ENCODE assay signal across 16 mouse cellular contexts in genomic region chr10:80429800-80430199, GRCm38 (mm10). TPM values are rescaled to one million over a fixed set of nuclear protein-coding genes. Genes with fewer than 3 reads are reported as not detected.
DNase-seq lines count a peak whose midpoint lies in the region; ATAC-seq and TF ChIP-seq lines count a peak whose summit lies in the region.
"Had no signal": no experiment of that assay in that cellular context is flagged by ENCODE, and none has a peak within 500 bp of the region (broad histone marks: within the 10 kb centered on the region; RNA-seq: fewer than 3 reads in every experiment).

No protein-coding gene starts in this region.

- 68% methylated on average over 8 of the region's 8 CpGs for WGBS in kidney, embryonic 16.5 days
- 91% methylated on average over 8 of the region's 8 CpGs for WGBS in liver, embryonic 13.5 days (ENCODE audit: insufficient replicate concordance)

- no peak overlapping the region for H3K27ac ChIP-seq in kidney, embryonic 16.5 days (ENCODE audit: low read length)
- peak overlapping the region; percentile 29; the same call in 1 of the 2 replicates for H3K27ac ChIP-seq in liver, embryonic 13.5 days
- no peak overlapping the region for H3K27ac ChIP-seq in gastrocnemius, adult 2 months
- H3K27ac ChIP-seq: hindbrain, embryonic 12.5 days; kidney, postnatal 0 days; midbrain, embryonic 12.5 days; stomach, postnatal 0 days had no signal

- peaks cover 6% of the 10 kb centered on the region; the same call in 1 of the 2 replicates for H3K9me3 ChIP-seq in kidney, embryonic 16.5 days (ENCODE audit: low read length)
- no peaks in the 10 kb centered on the region for H3K9me3 ChIP-seq in E14TG2a.4 (ENCODE audit: low read length)
- H3K9me3 ChIP-seq in liver, embryonic 13.5 days (replicated peaks): peaks cover 6% of the 10 kb centered on the region; the same call in 1 of the 2 replicates
- H3K9me3 ChIP-seq: hindbrain, embryonic 12.5 days had no signal

- H3K4me3 ChIP-seq in kidney, embryonic 16.5 days (ENCODE audit: low read length): no peak overlapping the region
- peak overlapping the region; percentile 6 for H3K4me3 ChIP-seq in E14TG2a.4 (replicated peaks; ENCODE audit: low read length)
- H3K4me3 ChIP-seq in liver, embryonic 13.5 days (replicated peaks): no peak overlapping the region
- H3K4me3 ChIP-seq in gastrocnemius, adult 2 months: no peak overlapping the region
- H3K4me3 ChIP-seq: hindbrain, embryonic 12.5 days had no signal

- TF ChIP-seq CTCF in E14TG2a.4 (conservative IDR thresholded peaks at IDR 0.05; ENCODE audit: low read length): no peak
- no peak for TF ChIP-seq CTCF in gastrocnemius, adult 2 months (IDR thresholded peaks at IDR 0.05)

- H3K4me1 ChIP-seq in kidney, embryonic 16.5 days (ENCODE audit: insufficient read depth, low read length): peaks cover 25% of the 10 kb centered on the region
- H3K4me1 ChIP-seq in E14TG2a.4 (replicated peaks; ENCODE audit: low read depth, low read length): peaks cover 64% of the 10 kb centered on the region
- H3K4me1 ChIP-seq in liver, embryonic 13.5 days (replicated peaks): peaks cover 47% of the 10 kb centered on the region

- peak overlapping the region; percentile 29; the same call in 1 of the 2 replicates for H3K9ac ChIP-seq in kidney, embryonic 16.5 days (replicated peaks; ENCODE audit: low read length)
- H3K9ac ChIP-seq in liver, embryonic 13.5 days: 0 out of 2 replicates have a peak overlapping the region, but pooled peaks have one; percentile 26
- H3K9ac ChIP-seq: hindbrain, embryonic 12.5 days; midbrain, embryonic 12.5 days had no signal

- H3K36me3 ChIP-seq in kidney, embryonic 16.5 days (ENCODE audit: insufficient read depth, low read length): peaks cover 53% of the 10 kb centered on the region
- H3K36me3 ChIP-seq in E14TG2a.4 (ENCODE audit: insufficient read depth, low read length): peaks cover 66% of the 10 kb centered on the region
- peaks cover 65% of the 10 kb centered on the region for H3K36me3 ChIP-seq in liver, embryonic 13.5 days

- DNase-seq in kidney, postnatal 10 days: no peak
- peak; percentile 52 to 63 for DNase-seq in B cell, adult 2 months
- no peak for DNase-seq in liver, embryonic 13.5 days
- DNase-seq in gastrocnemius, postnatal 25 days: no peak
- DNase-seq in embryo, embryonic 10.5 days (ENCODE audit: low spot score): no peak
- no peak for DNase-seq in gastrocnemius, adult 2 months
- DNase-seq: gastrocnemius, postnatal 36 days; lung, postnatal 14 days; thymus, postnatal 25 days had no signal

- no peaks in the 10 kb centered on the region for H3K27me3 ChIP-seq in kidney, embryonic 16.5 days (ENCODE audit: insufficient read depth, low read length)
- no peaks in the 10 kb centered on the region for H3K27me3 ChIP-seq in E14TG2a.4 (ENCODE audit: insufficient read depth, low read length)
- H3K27me3 ChIP-seq in liver, embryonic 13.5 days: no peaks in the 10 kb centered on the region
- H3K27me3 ChIP-seq: hindbrain, embryonic 12.5 days; midbrain, embryonic 12.5 days had no signal

- intact Hi-C loops in gastrocnemius, adult 2 months (cut with DNase I): loop anchor here (10.0 kb wide), 1 partner anchor 835 kb away; the partner anchor contains the start of genes Apba3 and Mrpl54

- ATAC-seq in kidney, embryonic 16.5 days (ENCODE audit: low FRiP score, low TSS enrichment): no peak
- no peak for ATAC-seq in liver, embryonic 13.5 days (ENCODE audit: low read depth)
- ATAC-seq: intestine, embryonic 16.5 days had no signal

- no peak overlapping the region for H3K4me2 ChIP-seq in kidney, embryonic 16.5 days (replicated peaks; ENCODE audit: low read depth, low read length)
- H3K4me2 ChIP-seq in liver, embryonic 13.5 days: no peak overlapping the region
- H3K4me2 ChIP-seq: hindbrain, embryonic 12.5 days; midbrain, embryonic 12.5 days had no signal

RNA-seq across cellular contexts. Expression of gene Tcf3, which starts 3.6 kb away (rescaled TPM):
- polyA plus RNA-seq in kidney, embryonic 16.5 days (2015; fragmentation: Nextera tagmentation; extraction: Ambion mirVana): 118 and 126 TPM in 2 replicates
- 55.2 and 56.2 TPM in 2 replicates for polyA plus RNA-seq in liver, embryonic 13.5 days (2015; fragmentation: Nextera tagmentation; extraction: Ambion mirVana)
- 10 to 100 TPM; 11.1 to 13.8 TPM for total RNA-seq in gastrocnemius, postnatal 25 days (2021)
- total RNA-seq in gastrocnemius, adult 2 months (2021): 10 to 100 TPM; 11.1 to 12.0 TPM

RNA-seq across cellular contexts. Expression of gene Uqcr11, which starts 23.2 kb away (rescaled TPM):
- 840 and 906 TPM in 2 replicates for polyA plus RNA-seq in kidney, embryonic 16.5 days (2015; fragmentation: Nextera tagmentation; extraction: Ambion mirVana)
- polyA plus RNA-seq in liver, embryonic 13.5 days (2015; fragmentation: Nextera tagmentation; extraction: Ambion mirVana): 474 and 603 TPM in 2 replicates
- 100 to 1,000 TPM; 913 to 952 TPM for total RNA-seq in gastrocnemius, postnatal 25 days (2021)
- 1,000 to 10,000 TPM in 1 of 2 experiments, 100 to 1,000 TPM in 1; 776 to 1,068 TPM for total RNA-seq in gastrocnemius, adult 2 months (2021)

RNA-seq across cellular contexts. Expression of gene Mbd3, which starts 30.4 kb away (rescaled TPM):
- polyA plus RNA-seq in kidney, embryonic 16.5 days (2015; fragmentation: Nextera tagmentation; extraction: Ambion mirVana): 266 and 277 TPM in 2 replicates
- 81.2 and 87.4 TPM in 2 replicates for polyA plus RNA-seq in liver, embryonic 13.5 days (2015; fragmentation: Nextera tagmentation; extraction: Ambion mirVana)
- 10 to 100 TPM; 78.7 to 93.6 TPM for total RNA-seq in gastrocnemius, postnatal 25 days (2021)
- 100 to 1,000 TPM; 105 to 116 TPM for total RNA-seq in gastrocnemius, adult 2 months (2021)

RNA-seq across cellular contexts. Expression of gene Mex3d, which starts 42.3 kb away (rescaled TPM):
- polyA plus RNA-seq in kidney, embryonic 16.5 days (2015; fragmentation: Nextera tagmentation; extraction: Ambion mirVana): 3.8 and 5.1 TPM in 2 replicates
- polyA plus RNA-seq in liver, embryonic 13.5 days (2015; fragmentation: Nextera tagmentation; extraction: Ambion mirVana): 1.0 and 1.1 TPM in 2 replicates
- 1 to 10 TPM; 3.9 to 4.3 TPM for total RNA-seq in gastrocnemius, postnatal 25 days (2021)
- total RNA-seq in gastrocnemius, adult 2 months (2021): 1 to 10 TPM; 4.7 to 5.1 TPM

Comparison
In these comparisons a context has a peak if more than half of its experiments do, and no peak if none do; other contexts are left out.
1. DNase-seq: peak in B cell, adult 2 months (2 of 2); none in kidney, postnatal 10 days (single experiment), liver, embryonic 13.5 days (single experiment), gastrocnemius, postnatal 25 days (single experiment), embryo, embryonic 10.5 days (single experiment) and gastrocnemius, adult 2 months (single experiment).